Mouse (Mus musculus) CH12.LX (cell line): ENCODE results near the gene Cib2. TPM values are rescaled to one million over a fixed set of nuclear protein-coding genes. Genes with fewer than 3 reads are reported as not detected.
A peak's percentile ranks its signal among the peaks of the same experiment; 100 is the strongest.

ENCODE experiments used
- DNase-seq: peaks from one replicate; pipeline ENCODE4 v3.0.0-alpha.2; 2013; ENCODE audit errors: extremely low read depth
- H3K27ac ChIP-seq: 2 replicates; pipeline ENCODE4 v1.5.1; 2012; ENCODE audit warnings: low read depth, mild to moderate bottlenecking, control low read depth, moderate library complexity; ENCODE audit not compliant: insufficient read depth
- H3K27me3 ChIP-seq: replicated peaks from 2 replicates; pipeline ENCODE3; 2012; ENCODE audit warnings: inconsistent platforms
- H3K36me3 ChIP-seq, 2 experiments: replicated peaks in 1 of 2; 2 replicates each; pipeline versions ENCODE3 to v1.6.1; 2012; ENCODE audit warnings: inconsistent platforms in 1 of 2, low read length in 1 of 2, mild to moderate bottlenecking in 1 of 2, mixed read lengths in 1 of 2, moderate library complexity in 1 of 2; ENCODE audit not compliant: control insufficient read depth in 1 of 2, insufficient read depth in 1 of 2
- H3K4me1 ChIP-seq, 2 experiments: 2 replicates each; pipeline ENCODE4 v1.6.1; 2012; ENCODE audit warnings: inconsistent platforms in 1 of 2, moderate library complexity in 1 of 2; ENCODE audit not compliant: insufficient read depth in 2 of 2, control insufficient read depth in 1 of 2
- H3K4me2 ChIP-seq: 2 replicates; pipeline ENCODE4 v1.6.1; 2012; ENCODE audit warnings: low read depth, mild to moderate bottlenecking, control low read depth; ENCODE audit not compliant: poor library complexity, insufficient read depth, severe bottlenecking
- H3K4me3 ChIP-seq, 3 experiments: fragments of 150-350 bp in 1 of 3; sonication (generic) in 1 of 3; replicated peaks in 1 of 3; 2 replicates each; pipeline versions ENCODE3 to v1.5.1; 2011 to 2012; ENCODE audit warnings: low read depth in 2 of 3, low read length in 2 of 3, mild to moderate bottlenecking in 2 of 3, moderate library complexity in 2 of 3, control low read depth in 1 of 3, improper control_type of control experiment in 1 of 3, inconsistent platforms in 1 of 3, mixed read lengths in 1 of 3; ENCODE audit not compliant: poor library complexity in 1 of 3
- H3K79me2 ChIP-seq: replicated peaks from 2 replicates; pipeline ENCODE4 v1.6.1; 2012; ENCODE audit warnings: mild to moderate bottlenecking, moderate library complexity; ENCODE audit not compliant: control insufficient read depth, poor library complexity, insufficient read depth, severe bottlenecking; ENCODE audit errors: extremely low read depth
- H3K9ac ChIP-seq: 2 replicates; pipeline ENCODE4 v1.6.1; 2012; ENCODE audit warnings: low read depth, mild to moderate bottlenecking, control low read depth, moderate library complexity; ENCODE audit not compliant: insufficient read depth
- H3K9me3 ChIP-seq: replicated peaks from 2 replicates; pipeline ENCODE3; 2012; ENCODE audit warnings: low read length, inconsistent platforms, mixed read lengths
- BHLHE40 ChIP-seq: IDR thresholded peaks from 2 replicates; pipeline ENCODE4 v1.6.1; 2011; ENCODE audit warnings: mild to moderate bottlenecking, low read depth, low read length, improper control_type of control experiment
- CHD2 ChIP-seq: IDR thresholded peaks from 2 replicates; pipeline ENCODE4 v1.6.1; 2011; ENCODE audit warnings: low read length, improper control_type of control experiment
- ELF1 ChIP-seq: IDR thresholded peaks from 2 replicates; pipeline ENCODE4 v1.6.1; 2014; ENCODE audit warnings: low read depth, mild to moderate bottlenecking, inconsistent platforms, low read length, improper control_type of control experiment
- EP300 ChIP-seq: IDR thresholded peaks from 2 replicates; pipeline ENCODE4 v1.6.1; 2011; ENCODE audit warnings: low read length, improper control_type of control experiment
- HCFC1 ChIP-seq: IDR thresholded peaks from 2 replicates; pipeline ENCODE4 v1.6.1; 2012; ENCODE audit warnings: low read depth, mild to moderate bottlenecking, inconsistent platforms, low read length, improper control_type of control experiment
- PAX5 ChIP-seq: IDR thresholded peaks from 2 replicates; pipeline ENCODE4 v1.6.1; 2012; ENCODE audit warnings: low read length, inconsistent platforms, mixed read lengths
- SIN3A ChIP-seq: IDR thresholded peaks from 2 replicates; pipeline ENCODE4 v1.6.1; 2012; ENCODE audit warnings: low read length, improper control_type of control experiment, inconsistent platforms
- USF1 ChIP-seq: IDR thresholded peaks from 2 replicates; pipeline ENCODE4 v1.6.1; 2014; ENCODE audit warnings: low read depth, mild to moderate bottlenecking, inconsistent platforms, low read length, improper control_type of control experiment
- ZC3H11A ChIP-seq: IDR thresholded peaks from 2 replicates; pipeline ENCODE4 v1.6.1; 2012; ENCODE audit warnings: low read depth, mild to moderate bottlenecking, inconsistent platforms, low read length, improper control_type of control experiment
- ZNF384 ChIP-seq: IDR thresholded peaks from 2 replicates; pipeline ENCODE4 v1.6.1; 2012; ENCODE audit warnings: low read depth, low read length, improper control_type of control experiment, inconsistent platforms
- dilution Hi-C: fragments of 300-500 bp; cut with MboI; formaldehyde crosslinking; loops from 2 replicates; pipeline ENCODE4 v1.14.3; 2020; ENCODE audit warnings: low sequenced_read_pairs; ENCODE audit not compliant: extremely low pct_unique_long_range_greater_than_20kb, extremely low pct_ligation_motif_present
- in situ Hi-C: fragments of 300-500 bp; cut with MboI; formaldehyde crosslinking; loops from 3 replicates; pipeline ENCODE4 v1.14.3; 2019; ENCODE audit warnings: low sequenced_read_pairs, low pct_ligation_motif_present, low pct_unique_long_range_greater_than_20kb, mixed read lengths
- polyA plus RNA-seq: library from polyadenylated mRNA; unstranded; fragments of >175 nt; gene quantifications from 2 replicates; pipeline ENCODE4 v1.2.1, GENCODE M21; 2012; ENCODE audit warnings: low read depth; ENCODE audit not compliant: insufficient read length
- total RNA-seq, 2 experiments: library from RNA; depleted of rRNA; stranded (reverse); fragments of 300-350 nt in 1 of 2; fragments of >200 nt in 1 of 2; gene quantifications; 2 replicates each; pipeline ENCODE4 v1.2.3; 2012 to 2014

The Cib2 gene
- total and polyA plus RNA-seq, 3 experiments = 2.1 to 3.5 (median 3.4) TPM

DNA sequence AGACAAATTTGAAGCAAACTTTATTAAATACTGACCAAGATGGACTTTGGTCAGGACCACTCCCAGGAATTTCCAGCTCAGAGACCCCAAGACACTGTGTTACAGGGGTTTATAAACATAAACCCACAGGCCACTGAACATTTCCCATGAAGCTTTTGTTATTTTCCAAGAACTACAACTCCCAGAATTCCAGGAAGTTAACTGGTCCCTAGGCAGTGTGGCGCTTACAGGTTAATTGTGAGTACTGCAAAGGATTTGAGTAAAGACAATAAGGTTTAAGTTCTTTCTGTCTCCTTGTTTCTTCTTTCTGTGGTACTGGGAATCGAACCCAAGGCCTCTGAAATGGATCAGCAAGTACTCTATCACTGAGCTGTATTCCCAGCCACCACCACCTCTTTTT lies 8.7 kb upstream of the Cib2 start:
- Histone ChIP-seq H3K79me2 (no peaks in the 10 kb centered on the region), H3K27me3 (no peaks in the 10 kb centered on the region), H3K36me3 (no peaks in the 10 kb centered on the region), H3K9ac (no peak overlapping the region), H3K4me1 (peaks cover 16 to 37% of the 10 kb centered on the region in 2 experiments; a peak in 3 of 4 replicates), H3K4me3 (no peak overlapping the region), H3K4me2 (no peak overlapping the region), H3K27ac (no peak overlapping the region), H3K9me3 (no peaks in the 10 kb centered on the region)
- dilution Hi-C loops (no loop called here), in situ Hi-C loops (no loop called here)
- TF ChIP-seq SIN3A (no peak), ELF1 (no peak), HCFC1 (peak; percentile 63)
- DNase-seq = no peak

DNA sequence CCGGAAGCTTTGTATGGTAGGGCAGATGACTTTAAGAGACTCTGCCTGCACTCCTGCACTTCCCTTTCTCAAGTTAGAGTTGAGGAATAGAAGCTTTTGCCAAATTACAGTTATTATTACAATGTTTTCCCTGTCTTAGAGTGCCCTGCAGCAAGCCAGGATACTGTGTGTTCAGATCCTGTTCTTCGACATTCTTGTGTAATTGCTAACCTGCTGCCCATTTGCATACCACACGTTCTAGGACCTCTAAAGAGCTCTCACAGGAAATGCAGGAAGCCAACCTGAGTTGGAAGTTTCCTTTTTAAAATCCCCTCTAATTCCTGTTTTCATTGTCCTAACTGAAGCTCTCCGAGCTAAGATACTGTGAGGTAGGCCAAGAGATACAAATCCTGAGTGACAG lies 6.9 kb upstream of the Cib2 start:
- H3K4me3 ChIP-seq = no peak overlapping the region
- no peak overlapping the region for H3K9ac ChIP-seq
- peaks cover 16 to 37% of the 10 kb centered on the region in 2 experiments; a peak in 3 of 4 replicates for H3K4me1 ChIP-seq
- TF ChIP-seq EP300 (peak; percentile 42; the same call in 1 of the 2 replicates), ZNF384 (no peak), BHLHE40 (peak; percentile 65)
- no peaks in the 10 kb centered on the region for H3K9me3 ChIP-seq
- no peak overlapping the region for H3K27ac ChIP-seq
- no peaks in the 10 kb centered on the region for H3K27me3 ChIP-seq
- dilution Hi-C loops = no loop called here
- in situ Hi-C loops = no loop called here
- no peaks in the 10 kb centered on the region for H3K36me3 ChIP-seq
- no peak overlapping the region for H3K4me2 ChIP-seq
- DNase-seq = no peak
- no peaks in the 10 kb centered on the region for H3K79me2 ChIP-seq

DNA sequence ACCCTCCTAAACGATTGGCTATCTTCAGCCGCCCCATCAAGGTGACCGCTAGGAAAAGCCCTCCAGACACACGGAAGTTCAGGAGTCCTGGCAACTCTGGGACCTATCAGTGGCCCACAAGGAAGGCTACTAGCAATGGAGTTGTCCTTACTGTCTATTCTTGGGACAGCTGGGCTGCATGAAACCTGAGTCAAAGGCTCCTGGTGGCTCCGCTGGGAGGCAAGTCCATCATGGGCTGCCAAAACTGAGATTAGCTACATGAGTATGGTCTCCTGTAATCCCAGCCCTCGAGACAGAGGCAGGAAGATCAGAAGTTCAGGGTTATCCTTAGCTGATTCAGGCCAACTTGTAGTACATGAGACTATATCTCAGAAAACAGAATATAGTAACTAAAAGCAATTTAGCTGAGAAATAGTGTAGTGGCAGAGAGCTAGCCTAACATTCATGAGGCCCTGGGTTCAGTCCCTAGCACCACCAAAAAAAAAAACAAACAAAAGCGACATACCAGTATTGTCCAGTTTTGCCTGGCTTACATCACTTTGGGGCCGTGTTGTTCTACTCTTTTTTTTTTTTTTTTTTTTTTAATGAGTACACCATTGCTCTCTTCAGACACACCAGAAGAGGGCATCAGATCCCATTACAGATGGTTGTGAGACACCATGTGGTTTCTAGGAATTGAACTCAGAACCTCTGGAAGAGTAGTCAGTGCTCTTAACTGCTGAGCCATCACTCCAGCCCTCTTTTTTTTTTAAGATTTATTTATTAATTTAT lies 998 bp upstream of the Cib2 start:
- H3K36me3 ChIP-seq = no peaks in the 10 kb centered on the region
- no peaks in the 10 kb centered on the region for H3K27me3 ChIP-seq
- peaks cover 12% of the 10 kb centered on the region for H3K9me3 ChIP-seq
- no peak overlapping the region for H3K4me3 ChIP-seq
- H3K79me2 ChIP-seq = no peaks in the 10 kb centered on the region
- dilution Hi-C loops = no loop called here
- no peak for DNase-seq
- H3K9ac ChIP-seq = no peak overlapping the region
- peak; percentile 73 for TF ChIP-seq ZNF384
- TF ChIP-seq USF1 = no peak
- no peak for TF ChIP-seq ZC3H11A
- TF ChIP-seq CHD2 = no peak
- no peak for TF ChIP-seq PAX5
- H3K4me1 ChIP-seq = peaks cover 7 to 28% of the 10 kb centered on the region in 2 experiments; a peak in 3 of 4 replicates
- in situ Hi-C loops = no loop called here
- no peak overlapping the region for H3K4me2 ChIP-seq
- H3K27ac ChIP-seq = no peak overlapping the region
